Mouse (Mus musculus) brown adipose tissue, adult 24 weeks (tissue): ENCODE results near the gene Gpr183. TPM values are rescaled to one million over a fixed set of nuclear protein-coding genes. Genes with fewer than 3 reads are reported as not detected.

ENCODE experiments used
- H3K27ac ChIP-seq: fragments of 200-500 bp; replicated peaks from 2 replicates; pipeline ENCODE4 v1.5.1; 2012; ENCODE audit warnings: low read depth, mild to moderate bottlenecking, low read length
- H3K4me1 ChIP-seq: fragments of 200-500 bp; 2 replicates; pipeline ENCODE4 v1.6.1; 2012; ENCODE audit warnings: low read length, mixed read lengths; ENCODE audit not compliant: control insufficient read depth, insufficient read depth, insufficient read length
- H3K4me3 ChIP-seq: fragments of 200-500 bp; 2 replicates; pipeline ENCODE4 v1.5.1; 2012; ENCODE audit warnings: low read depth, mild to moderate bottlenecking, low read length, moderate library complexity; ENCODE audit not compliant: insufficient read depth
- polyA plus RNA-seq: library from polyadenylated mRNA; stranded (reverse); fragments of >200 nt; gene quantifications from 2 replicates; pipeline ENCODE4 v1.2.4, GENCODE M21; 2012; ENCODE audit not compliant: missing spikeins, insufficient read depth, insufficient read length

The Gpr183 gene
- polyA plus RNA-seq: 1.3 TPM in 2 replicates

DNA sequence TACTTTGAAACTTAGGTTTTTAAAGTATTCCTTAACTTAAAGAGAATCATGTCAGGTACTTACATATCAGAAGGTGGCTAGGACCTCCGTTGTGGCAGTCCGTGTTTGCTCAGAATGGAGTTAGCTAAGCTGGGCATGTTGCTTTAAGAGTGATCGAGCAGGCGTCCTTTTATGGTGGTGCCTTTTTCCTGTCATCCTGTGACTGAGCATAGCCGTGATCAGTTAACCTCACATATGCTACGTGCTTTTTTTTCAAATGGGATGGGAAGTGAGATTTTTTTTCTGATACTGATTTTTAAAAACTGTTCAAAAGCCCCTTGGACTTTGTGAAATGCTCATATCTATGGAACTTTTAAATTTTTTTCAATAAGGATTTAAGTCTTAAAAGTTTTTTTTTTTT lies at the start of gene Gpr183:
Gene Gpr183 (minus strand): TSS at position 206 of the 400 bp plus-strand sequence.
- H3K4me3 ChIP-seq: peak within 1 kb of the TSS; percentile 39
- 0 out of 2 replicates have a peak within 1 kb of the TSS, but pooled peaks have one; percentile 42 for H3K27ac ChIP-seq
- H3K4me1 ChIP-seq: peaks cover 10% of the 10 kb centered on the region; the same call in 1 of the 2 replicates

- H3K4me3 ChIP-seq: no peak overlapping the region
- H3K27ac ChIP-seq: peak overlapping the region; percentile 66
- no peaks in the 10 kb centered on the region for H3K4me1 ChIP-seq
These were observed 48.5 kb upstream of the Gpr183 start for GRCm38 (mm10) chr14:122013417-122013951.

DNA sequence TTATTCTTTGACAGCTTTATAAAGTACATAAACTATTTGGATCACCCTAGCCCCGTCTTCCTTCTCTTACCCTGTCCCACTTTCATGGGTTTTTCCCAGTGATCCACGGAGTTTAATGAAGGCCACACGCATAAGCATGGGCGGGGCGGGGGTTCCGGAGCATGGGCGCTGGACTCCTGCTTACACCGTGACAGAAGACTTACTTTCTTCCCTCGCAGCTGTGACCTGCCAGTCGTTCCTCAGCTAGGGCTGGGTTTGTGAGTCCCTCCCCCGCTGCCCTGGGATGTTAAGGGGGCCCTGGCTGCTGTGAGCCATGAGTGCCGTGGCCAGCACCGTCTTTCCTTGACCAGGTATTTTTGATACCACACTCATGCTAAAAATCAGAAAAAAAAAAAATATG lies 47.8 kb upstream of the Gpr183 start:
- Histone ChIP-seq H3K27ac (0 out of 2 replicates have a peak overlapping the region, but pooled peaks have one; percentile 8), H3K4me3 (no peak overlapping the region), H3K4me1 (no peaks in the 10 kb centered on the region)

- Histone ChIP-seq H3K27ac (peak overlapping the region; percentile 12; the same call in 1 of the 2 replicates), H3K4me3 (no peak overlapping the region), H3K4me1 (no peaks in the 10 kb centered on the region)
These were observed 47.2 kb upstream of the Gpr183 start for GRCm38 (mm10) chr14:122012193-122012592.

GRCm38 (mm10) chr14:122011768-122012167 lies 46.8 kb upstream of the Gpr183 start:
- Histone ChIP-seq H3K27ac (no peak overlapping the region), H3K4me3 (no peak overlapping the region), H3K4me1 (no peaks in the 10 kb centered on the region)

DNA sequence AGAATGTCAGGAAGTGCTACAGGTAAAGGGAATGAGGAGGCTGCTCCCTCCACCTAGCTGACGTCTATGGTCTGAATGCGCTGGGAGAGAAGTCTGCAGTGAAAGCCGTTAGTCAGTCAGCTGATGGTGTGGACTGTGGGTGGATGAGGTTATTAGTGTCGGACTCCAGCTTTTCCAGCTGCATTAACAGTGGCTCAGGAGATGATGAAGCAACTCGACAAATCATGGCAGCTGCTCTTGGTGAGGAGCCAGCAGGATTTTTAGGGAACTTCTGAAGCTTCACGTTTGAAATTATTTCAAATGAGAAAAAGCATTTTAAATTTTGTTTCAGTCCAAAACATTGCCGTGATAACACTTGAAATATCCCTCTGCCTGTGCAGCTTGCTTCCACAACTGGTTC lies 45.3 kb upstream of the Gpr183 start:
- Histone ChIP-seq H3K4me3 (no peak overlapping the region), H3K4me1 (no peaks in the 10 kb centered on the region), H3K27ac (no peak overlapping the region)

DNA sequence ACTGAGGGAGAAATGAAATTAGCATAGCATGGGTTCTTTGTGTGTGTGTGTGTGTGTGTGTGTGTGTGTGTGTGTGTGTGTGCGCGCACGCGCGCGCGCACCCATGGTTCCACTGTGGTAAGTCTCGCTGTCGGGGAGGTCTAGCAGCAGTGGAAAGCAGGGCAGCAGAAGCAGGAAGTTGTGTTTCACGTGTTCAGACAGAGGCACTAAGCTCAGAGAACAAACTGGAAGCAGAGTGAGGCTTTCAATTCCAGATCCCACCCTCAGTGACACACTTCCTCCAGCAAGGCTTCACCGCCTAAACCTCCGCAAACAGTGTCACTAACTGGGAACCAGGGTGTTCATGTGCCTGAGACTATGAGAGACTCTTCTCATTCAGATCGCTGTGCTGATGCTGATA lies 44.5 kb upstream of the Gpr183 start:
- no peaks in the 10 kb centered on the region for H3K4me1 ChIP-seq
- H3K4me3 ChIP-seq: no peak overlapping the region
- H3K27ac ChIP-seq: peak overlapping the region; percentile 24; the same call in 1 of the 2 replicates

DNA sequence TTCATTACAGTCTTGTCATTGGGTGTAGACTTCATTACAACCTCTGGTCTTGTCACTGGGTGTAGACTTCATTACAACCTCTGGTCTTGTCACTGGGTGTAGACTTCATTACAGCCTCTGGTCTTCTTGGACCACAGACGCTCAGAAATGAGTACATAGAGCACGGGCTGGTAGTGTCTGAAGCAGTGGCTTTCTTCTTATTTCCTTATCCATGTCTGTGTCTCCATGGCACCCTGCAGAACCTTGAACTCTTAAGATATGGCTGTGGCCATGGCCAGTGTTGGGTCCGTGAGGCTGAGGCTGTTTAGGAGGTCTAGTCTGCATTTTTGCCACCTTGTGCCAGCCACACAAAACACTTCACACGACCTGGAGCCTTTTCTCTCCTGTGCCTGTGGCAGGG lies 43.3 kb upstream of the Gpr183 start:
- H3K27ac ChIP-seq: no peak overlapping the region
- no peaks in the 10 kb centered on the region for H3K4me1 ChIP-seq
- H3K4me3 ChIP-seq: no peak overlapping the region

DNA sequence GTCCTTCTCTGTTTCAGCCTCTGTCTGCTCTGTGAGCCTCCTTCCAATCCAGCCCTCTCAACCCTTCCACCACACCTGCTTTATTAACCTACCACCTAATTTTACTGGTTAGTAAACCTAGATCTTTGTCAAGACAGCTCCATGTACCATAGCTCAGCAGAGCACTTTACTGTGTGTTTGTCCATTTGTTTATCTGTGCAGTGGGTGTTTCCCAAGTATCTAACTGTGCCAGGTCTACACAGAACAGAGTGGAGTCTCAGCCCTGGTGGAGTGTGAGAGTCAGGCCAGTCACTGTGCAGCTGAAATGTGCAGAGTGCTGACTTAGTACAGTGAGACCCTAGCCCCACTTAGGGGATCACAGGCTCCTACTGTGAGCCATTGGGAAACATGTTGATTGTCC lies 38.8 kb upstream of the Gpr183 start:
- no peaks in the 10 kb centered on the region; the same call in 1 of the 2 replicates for H3K4me1 ChIP-seq
- H3K4me3 ChIP-seq: no peak overlapping the region
- H3K27ac ChIP-seq: no peak overlapping the region

DNA sequence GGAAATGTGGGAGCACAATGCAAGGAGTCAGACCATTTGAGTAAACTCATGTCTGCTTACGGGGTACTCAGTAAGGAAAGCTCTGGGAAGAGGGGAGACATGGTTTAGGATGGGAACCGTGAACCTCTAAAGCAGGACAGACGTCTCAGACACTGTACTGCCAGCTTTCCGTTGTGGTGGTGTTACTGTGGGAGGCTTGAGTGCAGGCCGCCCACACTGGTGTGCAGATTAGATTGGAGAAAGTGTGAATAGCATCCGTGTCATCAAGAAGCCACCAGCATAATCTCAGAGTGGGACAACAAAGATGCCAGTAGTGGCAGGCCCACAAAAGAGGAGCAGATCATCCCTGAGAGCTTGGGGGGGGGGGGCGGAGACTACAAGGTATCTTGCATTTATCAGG lies 37.2 kb upstream of the Gpr183 start:
- H3K4me3 ChIP-seq: no peak overlapping the region
- no peak overlapping the region for H3K27ac ChIP-seq
- no peaks in the 10 kb centered on the region; the same call in 1 of the 2 replicates for H3K4me1 ChIP-seq

- Histone ChIP-seq H3K4me1 (peaks cover 2% of the 10 kb centered on the region), H3K27ac (no peak overlapping the region), H3K4me3 (no peak overlapping the region)
These were observed 35.5 kb upstream of the Gpr183 start for GRCm38 (mm10) chr14:122000346-122001105.

DNA sequence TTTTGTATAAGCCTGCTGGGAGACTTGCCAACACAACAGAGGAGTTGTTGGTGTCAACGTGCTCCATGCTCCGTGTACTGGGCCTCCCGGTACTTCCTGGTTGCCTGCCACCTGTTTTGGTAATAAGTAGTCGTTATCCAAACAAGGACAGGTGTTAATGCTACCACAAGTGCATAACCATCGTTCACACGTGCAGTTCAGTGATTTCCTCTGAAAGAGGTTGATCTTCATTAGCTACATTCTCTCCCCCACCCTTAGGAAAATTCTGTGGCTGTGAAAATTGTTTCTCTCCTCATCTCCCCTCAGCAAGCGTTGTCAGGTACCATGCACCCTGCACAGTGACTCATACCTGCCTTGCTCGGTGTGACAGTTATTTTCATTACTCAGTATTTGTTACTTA lies 34.5 kb upstream of the Gpr183 start:
- Histone ChIP-seq H3K4me1 (peaks cover 2% of the 10 kb centered on the region), H3K27ac (no peak overlapping the region)

GRCm38 (mm10) chr14:121996786-121997185 lies 31.8 kb upstream of the Gpr183 start:
- H3K4me1 ChIP-seq: peaks cover 5% of the 10 kb centered on the region
- peak overlapping the region; percentile 66 for H3K27ac ChIP-seq
- no peak overlapping the region for H3K4me3 ChIP-seq

More for the DNA sequence above, 34.5 kb upstream of the Gpr183 start:
- H3K4me3 ChIP-seq: no peak overlapping the region

GRCm38 (mm10) chr14:121995557-121995870 lies 30.5 kb upstream of the Gpr183 start:
- H3K27ac ChIP-seq: 0 out of 2 replicates have a peak overlapping the region, but pooled peaks have one; percentile 5
- H3K4me3 ChIP-seq: no peak overlapping the region
- H3K4me1 ChIP-seq: peaks cover 8% of the 10 kb centered on the region

DNA sequence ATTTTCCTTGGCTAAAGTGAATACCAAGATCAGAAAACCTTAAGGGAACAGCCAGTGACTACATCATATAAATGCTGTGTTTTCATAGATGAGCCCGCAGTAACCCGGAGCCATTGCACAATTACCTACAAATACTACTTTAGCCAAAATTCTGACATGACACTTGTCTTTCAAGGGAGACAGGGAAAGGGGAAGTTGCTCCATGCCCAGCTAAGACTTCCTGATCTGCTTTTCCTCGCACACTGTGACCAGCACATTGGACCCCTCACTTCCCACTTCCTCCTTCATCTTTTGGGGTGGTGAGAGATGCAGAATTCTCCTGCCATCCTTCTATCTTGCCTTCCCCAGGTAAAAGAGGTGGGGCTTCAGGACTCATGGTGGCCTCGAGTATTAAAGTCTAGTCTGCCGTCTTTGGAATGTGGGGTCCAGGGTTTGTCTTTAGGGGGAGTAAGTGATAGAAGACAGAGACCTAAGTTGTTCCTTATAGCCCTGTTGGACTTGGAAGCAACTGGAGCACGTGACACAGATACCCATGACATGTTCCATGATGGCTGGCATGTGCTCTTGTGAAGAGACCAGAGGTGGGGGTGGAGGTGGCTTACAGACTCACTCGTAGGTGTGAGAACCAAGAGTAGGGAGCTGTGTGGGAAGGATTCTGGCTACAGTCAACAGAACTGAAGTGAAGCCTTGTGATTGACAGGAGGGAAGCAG lies 30.0 kb upstream of the Gpr183 start:
- H3K4me1 ChIP-seq: peaks cover 8% of the 10 kb centered on the region
- H3K4me3 ChIP-seq: no peak overlapping the region
- 0 out of 2 replicates have a peak overlapping the region, but pooled peaks have one; percentile 5 for H3K27ac ChIP-seq
